Mouse (Mus musculus): ENCODE measurements around the gene Scin.
A peak's percentile ranks its signal among the peaks of the same experiment; 100 is the strongest.
"Not testable (repeated sequence)": the region's sequence is repeated elsewhere in the genome, so short reads cannot be mapped to it uniquely, and the experiment has no call there.

The Scin gene

DNA sequence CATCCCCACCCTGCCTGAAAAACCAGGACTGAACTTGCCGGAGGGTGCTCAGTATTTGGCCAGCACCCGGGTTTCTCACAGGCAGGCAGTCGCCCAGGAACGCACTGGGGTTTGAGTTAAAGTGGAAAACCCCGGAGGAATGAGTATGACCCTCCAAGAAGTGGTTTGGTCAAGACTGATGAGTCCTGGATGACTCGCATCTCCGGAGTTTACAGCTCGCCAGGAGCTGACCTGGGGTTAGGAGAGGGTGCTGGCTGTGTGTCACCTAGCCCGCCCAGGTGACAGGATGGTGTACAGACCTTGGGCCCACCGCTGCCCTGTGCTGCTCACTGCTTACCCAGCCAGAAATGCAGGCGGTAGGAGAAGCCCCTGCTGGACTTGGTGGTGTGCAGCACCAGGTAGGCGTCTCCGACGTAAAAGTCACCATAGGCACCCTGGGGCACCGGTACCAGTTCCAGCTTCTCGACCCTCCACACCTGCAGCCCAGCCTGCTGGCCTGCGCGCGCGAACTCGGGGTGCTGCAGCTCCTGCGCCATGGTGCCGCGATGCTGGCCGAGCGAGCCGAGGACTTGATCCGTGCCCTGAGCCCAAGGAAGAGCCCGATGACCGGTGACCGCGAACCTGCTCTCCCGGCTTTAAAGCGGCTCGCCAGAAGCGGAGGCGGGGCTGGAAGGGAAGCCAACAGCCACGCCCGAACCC lies at the start of gene Scin:
TSS of gene Scin (minus strand) at position 656 of the 699 bp plus-strand sequence.
- peak in 1 of 2 experiments; percentile 5 for DNase-seq

DNA sequence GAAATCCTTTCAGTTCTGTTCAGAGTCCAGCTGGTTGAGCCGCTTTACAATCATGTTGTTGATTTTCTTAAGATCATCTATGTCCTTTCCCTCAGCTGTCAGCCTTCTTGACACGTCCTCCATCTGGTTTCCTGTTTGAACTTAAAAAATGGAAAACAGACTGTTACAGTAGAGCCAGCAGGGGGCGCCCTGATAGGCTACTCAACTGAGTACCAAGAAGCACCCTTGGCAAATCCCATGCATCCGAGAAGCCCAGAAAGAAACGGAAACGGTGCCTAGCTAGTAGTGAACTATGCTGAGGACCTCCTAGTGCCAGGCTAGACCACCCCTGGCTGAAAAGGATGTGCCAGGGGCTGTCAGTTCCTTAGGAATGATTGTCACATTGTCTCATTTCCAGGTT lies 43.1 kb upstream of the Scin start:
- DNase-seq: peak in 1 of 2 experiments; percentile 26

DNA sequence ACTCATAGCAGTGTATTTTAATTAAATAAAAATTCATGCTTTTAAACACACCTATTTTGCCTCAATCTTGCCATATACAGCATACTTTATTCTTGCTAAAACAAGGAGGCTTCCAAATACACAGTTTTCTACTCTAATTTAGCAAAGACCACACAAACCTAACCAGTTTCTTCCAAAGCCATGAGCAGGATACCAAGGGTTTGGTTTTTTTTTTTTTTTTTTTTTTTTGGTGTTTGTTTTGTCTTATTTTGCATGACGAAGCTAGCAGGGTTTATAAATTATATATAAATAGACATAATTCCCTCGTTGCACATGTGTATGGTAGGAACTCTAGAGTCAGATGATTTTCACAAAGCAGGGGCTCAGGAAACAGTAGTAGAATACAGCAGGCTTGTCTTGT lies 42.1 kb upstream of the Scin start:
- no peak for DNase-seq

DNA sequence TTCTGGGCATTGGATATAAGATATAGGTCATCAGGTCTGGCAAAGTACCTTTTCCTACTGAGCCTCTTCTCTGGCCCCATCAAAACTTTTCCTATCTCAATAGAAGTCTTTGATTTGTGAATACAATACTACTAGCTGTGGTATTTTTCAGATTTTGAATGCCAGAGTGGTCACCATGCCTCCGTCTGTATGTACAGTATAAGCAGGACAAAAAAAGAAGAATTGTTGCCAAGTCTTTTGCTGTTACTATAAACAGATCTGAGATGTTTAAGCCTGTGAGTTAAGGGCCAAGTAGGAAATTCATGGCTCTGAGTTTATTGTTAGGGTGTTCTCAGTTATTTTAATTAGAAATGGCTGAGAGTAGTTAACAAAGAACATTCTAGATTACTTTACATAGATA lies 41.1 kb upstream of the Scin start:
- DNase-seq: not testable (repeated sequence)

DNA sequence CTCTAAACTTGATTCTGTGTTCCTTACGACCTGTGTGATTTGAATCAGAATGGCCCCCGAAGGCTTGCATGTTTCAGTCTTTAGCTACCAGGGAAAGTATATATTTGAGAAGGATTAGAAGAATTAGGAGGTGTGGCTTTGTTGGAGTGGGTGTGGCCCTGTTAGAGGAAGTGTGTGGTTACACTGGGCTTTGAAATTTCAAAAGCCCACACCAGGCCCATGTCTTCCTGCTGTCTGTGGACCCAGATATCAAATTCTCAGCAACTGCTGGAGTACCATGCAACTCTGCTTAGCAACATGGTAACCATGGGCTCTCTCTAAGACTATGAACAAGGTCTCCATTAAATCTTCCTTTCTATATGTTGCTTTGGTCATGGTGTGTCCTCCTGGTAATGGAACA lies 37.6 kb upstream of the Scin start:
- no peak for DNase-seq

DNA sequence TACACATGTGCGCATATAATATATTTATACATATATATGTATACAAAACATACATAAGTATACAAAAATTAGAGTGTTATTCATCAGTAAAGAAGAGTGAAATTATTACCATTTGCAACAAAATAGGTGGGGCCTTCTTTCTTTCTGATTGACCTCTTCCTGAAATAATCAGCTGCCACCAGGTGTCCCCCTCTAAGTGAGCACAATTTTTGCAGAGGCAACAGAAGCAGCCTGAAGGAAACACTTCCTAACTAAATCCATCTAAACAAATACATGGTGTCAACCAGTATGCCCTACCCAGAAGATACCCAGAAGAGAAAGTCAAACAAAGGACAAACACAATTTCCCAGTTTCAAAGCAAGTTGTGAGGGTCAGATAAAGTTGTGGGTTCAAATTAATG lies 35.6 kb upstream of the Scin start:
- no peak for DNase-seq

DNA sequence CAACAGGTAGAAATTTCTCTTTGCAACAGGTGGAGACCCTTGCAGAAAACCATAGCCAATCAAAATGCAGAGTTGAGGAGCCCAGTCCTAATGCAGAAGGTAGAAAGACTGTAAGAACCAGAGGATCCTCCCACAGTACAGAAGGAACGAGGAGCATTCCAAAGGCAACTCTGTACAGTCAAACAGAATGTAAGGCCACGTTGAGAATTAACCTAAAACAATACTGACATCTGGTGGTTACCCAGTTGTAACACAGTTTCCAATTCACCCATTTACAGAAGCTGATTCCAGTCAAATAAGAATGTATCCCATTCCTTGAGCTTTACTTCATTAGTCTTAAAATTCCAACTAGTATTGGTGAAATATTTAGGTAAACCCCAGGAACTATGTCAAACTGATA lies 30.6 kb upstream of the Scin start:
- peak in 1 of 2 experiments; percentile 2 for DNase-seq

DNA sequence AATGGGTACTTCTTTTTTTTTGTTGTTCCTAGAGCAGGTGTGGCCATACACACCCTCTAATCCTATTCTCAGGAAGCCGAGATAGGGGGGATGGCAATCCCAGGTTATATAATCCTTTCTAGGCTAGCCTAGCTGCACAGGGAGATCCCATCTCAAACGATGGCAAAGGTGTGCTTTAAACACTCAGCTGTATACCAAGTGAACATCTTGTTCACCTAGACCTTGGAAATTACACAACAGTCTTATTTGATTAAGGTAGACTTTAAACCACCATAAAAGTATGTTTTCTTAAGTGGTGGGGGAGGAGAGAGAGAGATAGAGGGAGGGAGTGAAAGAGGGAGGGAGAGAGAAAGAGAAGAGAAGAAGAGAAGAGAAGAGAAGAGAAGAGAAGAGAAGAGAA lies 26.7 kb upstream of the Scin start:
- DNase-seq: no peak

DNA sequence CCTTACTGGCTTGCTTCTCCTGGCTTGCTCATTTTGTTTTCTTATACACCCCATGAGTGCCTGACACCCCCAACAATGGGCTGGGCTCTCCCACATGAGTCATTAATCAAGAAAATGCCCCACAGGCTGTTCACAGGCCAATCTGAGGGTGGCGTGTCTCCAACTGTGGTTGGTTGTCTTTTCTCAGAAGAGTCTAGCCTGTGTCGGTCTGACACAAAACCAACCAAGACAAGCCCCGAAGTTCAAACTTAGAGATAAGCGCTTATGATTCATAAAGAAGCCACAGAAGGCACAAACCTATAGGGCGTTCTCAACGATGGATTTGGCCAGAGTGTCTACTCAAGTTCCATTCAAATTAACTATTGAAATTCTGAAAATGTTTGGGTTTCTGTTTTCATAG lies 20.2 kb upstream of the Scin start:
- no peak for DNase-seq

DNA sequence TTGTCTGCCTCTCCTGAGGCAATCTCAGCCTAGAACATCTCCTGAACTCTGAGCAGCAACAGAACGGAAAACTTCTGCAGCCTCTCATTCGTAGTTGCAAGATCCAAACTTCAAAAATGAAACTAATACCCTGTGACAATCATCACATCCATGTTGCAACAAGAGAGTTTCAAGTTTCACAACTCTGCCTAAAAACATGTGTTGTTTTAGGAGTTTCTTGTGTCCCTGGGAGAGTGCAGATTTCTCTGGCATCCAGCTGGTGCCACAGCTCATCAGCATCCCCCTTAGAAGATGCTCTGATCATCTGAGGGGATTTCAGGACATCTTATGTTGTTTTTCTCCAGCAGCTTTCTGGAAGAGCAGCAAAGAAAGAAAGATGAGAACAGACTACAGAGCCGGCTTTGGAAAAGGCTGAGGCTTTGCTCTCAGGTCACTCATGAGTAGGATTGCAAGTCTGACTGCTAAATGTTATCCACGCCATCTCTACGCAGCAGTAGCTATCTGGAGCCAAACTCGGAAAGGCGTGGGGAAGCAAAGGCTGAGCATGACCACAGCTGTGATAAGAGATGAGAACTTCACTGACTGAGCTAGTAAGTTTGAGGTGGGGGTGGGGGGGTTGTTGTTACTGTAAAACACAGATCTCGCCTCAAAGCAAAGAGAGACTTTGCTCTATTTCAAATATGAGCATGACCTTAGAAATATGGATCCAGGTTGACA lies 18.5 kb upstream of the Scin start:
- DNase-seq: no peak

DNA sequence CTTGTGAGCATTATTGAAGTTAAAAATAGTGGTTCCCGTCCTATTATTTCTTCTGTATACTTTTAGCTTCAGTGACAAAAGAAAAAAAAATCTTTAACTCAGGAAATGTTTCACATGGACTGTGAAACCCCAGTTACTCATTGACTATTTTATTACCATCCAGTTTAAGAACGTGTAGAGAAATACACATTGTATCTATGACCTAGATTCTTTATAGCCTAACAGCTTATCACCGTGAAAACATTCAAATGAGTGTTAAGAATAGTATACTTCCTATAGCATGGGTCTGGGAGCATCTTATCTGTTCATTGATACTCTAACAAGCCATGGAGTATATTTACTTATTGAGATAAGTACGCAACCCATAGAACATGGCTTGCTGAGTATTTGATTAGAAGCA lies 13.3 kb upstream of the Scin start:
- DNase-seq: no peak

DNA sequence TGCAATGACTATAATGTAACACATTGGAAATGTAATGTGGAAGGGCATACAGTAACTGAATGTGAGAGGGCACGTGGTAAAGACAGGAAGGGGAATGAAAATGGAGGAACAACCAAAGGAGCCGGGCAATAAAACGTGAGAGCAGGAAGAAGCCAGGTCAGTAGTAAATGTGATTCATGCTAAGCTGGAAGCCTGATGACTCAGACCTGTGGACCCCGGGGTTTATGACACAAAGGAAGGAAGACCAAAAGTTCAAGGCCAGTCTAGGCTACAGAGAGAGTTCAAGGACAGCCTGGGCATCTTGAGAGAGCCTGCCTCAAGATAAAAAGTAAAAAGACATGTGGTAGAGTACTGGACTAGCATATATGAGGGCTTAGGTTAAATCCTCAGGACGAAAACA lies 12.5 kb upstream of the Scin start:
- no peak for DNase-seq

DNA sequence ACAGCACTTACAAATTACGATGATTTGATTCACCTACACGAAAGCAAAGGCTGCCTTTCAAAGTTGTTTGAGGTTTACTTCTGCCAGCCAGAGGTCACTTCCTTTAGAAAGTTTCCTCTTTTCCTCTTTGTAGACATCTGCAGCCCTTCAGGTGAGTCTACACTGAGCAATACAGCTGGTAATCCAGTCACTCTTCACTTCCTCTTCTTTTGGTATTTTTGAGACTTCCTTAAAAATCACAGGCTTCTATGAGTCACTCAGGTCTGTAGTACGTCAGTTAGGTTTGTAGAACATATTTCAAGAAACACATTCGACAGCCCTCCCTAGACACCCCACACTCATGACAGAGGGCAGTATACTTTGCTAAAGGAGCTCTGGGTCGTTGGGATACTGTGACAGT lies 6.7 kb upstream of the Scin start:
- DNase-seq: no peak

DNA sequence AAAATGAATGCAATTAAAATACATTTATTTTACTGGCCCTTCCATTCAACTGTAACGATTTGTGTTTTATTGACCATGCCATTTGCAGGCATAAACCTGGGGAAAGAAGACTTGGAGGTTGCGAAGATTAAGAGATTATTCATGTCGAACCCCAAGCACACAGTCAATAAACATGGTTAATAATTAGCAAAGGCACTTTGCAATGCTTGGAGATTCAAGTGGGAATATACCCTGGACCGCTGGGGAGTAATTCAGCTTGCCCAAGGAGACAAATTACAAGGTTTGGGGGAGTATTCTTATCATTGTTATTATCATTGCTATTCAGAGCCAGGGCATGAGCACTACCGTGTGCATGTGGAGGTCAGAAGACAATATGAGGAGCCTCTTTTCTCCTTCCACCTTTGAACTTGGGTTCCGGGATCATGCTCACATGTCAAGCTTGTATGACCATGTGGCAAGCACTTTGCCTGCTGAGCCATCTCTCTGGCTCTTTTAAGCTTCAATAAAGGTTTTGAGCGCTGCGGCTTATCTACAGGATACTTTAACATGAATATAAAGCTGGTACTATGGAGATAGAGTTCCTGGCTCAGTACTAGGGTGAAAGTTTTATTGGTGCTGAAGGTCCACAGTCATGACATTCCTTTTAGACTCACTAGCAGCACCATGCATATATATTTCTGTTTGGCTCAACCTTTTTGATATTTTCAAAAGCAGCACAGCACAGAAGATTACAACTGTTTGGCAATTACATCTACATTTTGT lies 5.6 kb upstream of the Scin start:
- no peak for DNase-seq

DNA sequence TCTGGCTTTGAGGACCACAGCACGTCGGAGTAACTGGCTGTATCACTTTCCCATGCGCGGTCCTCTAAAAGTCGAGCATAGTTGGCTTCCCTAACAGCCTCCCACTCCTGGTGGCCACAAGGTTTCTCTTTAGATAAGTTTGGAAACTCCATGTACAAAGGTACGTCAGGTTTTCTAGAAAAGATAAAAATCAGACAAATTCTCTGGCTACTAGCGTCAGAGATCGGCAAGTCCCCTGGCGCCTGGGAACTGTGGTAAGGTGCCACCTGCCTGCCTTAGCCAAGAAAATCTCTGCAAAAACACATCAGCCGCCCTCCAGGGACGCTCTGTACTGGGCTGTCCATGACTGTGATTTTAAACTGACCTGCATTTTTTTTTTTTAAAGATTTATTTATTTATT lies 501 bp upstream of the Scin start:
- no peak for DNase-seq

DNA sequence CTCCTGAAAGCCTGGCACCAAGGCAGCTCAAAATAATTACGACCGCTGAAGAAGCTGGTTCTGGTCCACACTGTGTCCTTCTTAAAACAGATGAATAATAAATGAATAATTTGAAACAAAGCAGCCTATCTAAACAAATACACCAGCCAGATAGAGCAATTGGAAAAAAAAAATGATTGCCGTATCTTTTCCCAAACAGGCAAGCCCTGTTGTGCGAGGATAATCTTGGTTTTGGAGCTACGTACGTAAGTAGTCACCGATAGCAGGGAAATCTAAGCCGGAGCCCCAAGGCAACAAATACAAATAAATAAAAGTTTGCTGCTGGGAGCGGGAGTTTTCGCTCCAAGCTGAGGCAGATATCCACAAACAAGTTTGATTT lies 845 bp downstream of the Scin start:
- no peak for DNase-seq

DNA sequence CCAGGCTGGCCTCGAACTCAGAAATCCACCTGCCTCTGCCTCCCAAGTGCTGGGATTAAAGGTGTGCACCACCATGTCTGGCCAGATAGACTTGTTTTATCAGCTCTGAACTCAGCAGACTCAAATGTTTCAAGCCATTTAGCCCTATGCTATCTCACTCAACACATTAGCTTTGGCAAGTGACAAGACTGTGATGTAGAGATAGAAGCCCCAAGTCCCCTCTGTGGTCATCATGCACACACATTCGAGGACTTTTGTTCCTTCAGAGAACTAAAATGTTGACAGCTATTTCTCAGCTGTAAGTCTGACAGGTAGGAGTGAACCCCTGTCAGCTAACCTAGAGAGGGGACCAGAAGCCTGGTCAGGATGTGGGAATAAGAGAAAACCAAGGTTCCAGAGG lies 15.2 kb downstream of the Scin start:
- no peak for DNase-seq

DNA sequence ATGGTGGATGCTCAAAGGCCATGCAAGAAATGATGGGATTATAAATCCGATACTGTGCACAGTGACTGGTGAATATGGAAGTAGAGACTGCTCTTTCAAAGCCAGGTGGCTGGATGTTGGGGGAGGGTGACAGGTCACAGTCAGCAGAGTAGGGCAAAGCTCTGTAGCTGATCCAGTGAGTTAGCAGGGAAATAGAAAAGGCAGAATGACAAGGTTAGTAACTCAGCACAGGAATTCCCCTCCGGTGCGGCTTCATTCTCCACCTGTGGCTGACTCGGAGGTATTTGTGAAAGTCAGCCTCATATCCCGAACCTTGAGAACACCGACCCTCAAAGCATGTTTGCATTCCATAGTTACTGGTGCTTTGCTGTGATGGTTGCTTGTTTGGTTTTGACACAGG lies 17.0 kb downstream of the Scin start:
- no peak for DNase-seq

DNA sequence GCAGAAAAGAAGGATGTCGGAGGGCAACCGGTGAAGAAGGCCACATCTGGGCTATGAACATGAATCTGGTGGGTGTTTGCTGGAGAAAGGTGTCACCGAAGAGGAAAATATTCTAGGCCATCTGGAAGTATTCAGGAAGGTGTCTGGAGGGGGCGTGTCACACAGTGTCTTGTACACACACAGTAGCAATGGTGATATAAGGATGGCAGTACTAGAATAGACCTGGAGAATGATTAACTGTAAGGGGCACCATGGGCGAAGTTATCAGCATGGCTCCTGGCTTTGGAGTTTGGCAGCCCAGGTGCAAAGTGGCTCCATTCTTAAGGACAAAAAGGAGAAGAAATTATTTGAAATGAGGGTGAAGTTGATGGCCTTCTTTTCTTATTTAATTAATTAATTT lies 17.8 kb downstream of the Scin start:
- DNase-seq: no peak

DNA sequence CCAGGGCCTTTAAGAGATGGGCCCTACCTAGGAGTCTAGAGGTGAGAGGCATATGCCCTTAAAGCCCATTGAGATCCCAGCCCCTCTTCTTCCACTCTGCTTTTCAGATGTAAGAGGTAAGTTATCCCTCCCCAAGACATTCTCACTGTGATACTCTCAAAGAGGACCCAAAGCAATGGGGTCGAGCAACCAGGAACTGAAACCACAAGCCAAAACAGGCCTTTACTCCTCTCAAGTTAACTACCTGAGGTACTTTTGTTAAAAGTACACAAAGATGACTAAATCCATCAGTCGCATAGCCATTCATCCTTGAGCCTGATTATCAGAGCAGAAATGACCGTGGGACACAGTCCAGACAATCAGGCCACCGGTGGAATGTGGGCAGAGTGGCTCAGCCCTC lies 19.1 kb downstream of the Scin start:
- no peak for DNase-seq

DNA sequence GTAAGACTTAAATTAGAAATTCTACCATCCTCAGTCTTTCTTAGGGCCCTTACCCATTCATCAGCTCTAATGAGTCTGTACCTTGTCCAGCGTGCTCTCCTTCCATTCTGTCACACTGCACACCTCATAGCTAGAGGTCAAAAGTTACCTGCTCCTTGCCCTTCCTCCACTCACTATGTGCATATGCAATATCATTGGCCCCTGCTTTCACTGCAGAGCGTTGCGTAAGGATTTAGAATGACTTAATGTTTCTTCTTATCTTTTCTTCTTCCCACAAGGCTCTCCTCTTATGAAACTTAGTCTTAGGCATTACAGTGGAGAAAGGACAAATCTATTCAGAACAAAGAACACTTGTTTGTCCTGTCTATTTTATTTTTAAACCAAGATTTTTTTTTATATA lies 20.0 kb downstream of the Scin start:
- no peak for DNase-seq

DNA sequence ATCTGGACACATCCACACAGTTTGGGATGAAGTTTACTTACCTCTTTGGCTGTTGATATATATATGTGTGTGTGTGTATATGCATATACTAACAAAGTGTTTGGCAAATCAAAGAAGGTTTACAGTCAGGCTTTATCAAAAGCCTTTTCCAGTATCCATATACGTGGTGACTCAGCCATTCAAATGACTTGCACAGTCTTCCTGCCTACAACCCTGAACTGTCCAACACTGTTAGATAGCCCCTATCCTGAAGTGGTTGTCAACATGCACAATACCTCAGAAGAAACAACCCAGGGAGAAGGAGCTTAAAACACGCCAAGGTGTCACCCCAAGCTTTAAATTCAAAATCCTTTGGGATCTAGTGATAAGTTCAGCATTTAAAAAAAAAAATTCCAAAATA lies 20.4 kb downstream of the Scin start:
- DNase-seq: no peak

DNA sequence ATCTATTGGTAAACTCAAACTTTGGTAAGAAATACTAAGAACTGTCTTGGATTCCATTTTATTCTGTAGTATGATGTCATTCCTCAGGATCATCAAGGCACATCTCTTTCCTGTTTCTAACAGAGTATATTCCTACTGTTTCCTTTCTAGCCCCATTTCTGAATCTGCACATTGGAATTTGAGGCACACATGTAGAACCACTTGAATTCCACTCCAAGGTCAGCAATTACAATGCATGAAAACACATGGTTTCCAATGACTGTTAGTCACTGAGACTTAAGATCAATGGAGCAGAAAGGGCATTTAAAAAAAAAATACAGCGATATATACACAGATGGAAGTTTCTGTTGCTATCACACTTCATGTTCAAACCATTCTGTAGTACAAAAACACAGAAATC lies 24.8 kb downstream of the Scin start:
- no peak for DNase-seq

DNA sequence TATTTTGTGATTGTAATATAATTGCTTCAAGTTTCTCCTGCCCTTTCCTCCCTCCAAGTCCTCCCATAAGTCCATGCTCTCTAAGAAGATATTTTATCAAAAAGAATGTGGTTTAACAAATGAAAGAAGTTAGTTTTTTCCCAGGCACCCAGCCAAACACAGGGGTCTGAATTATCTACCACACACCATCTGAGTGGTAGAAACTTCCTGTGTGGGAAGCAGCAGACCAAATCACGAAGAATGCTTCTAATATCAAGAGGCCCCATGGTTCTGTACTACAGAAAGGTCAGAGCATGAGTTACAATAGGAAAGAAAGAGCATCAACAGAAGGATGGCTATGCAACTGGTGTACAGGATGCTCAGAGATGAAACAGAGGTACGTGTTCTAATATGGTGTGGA lies 25.9 kb downstream of the Scin start:
- DNase-seq: no peak
